Mouse (Mus musculus) heart, postnatal 14 days (tissue): Measurements from ENCODE around the gene Rhox4e. TPM values are rescaled to one million over a fixed set of nuclear protein-coding genes. Genes with fewer than 3 reads are reported as not detected.
"Not testable (repeated sequence)": the region's sequence is repeated elsewhere in the genome, so short reads cannot be mapped to it uniquely, and the experiment has no call there.

ENCODE experiments used
- DNase-seq, 2 experiments: peaks; one replicate each; pipeline ENCODE4 v3.0.0; 2021 to 2022
- intact Hi-C: fragments of 180-260 bp; cut with DNase I; formaldehyde crosslinking; loops from one replicate; pipeline ENCODE4 v1.15.1; 2025
- long read RNA-seq, 2 experiments: library from polyadenylated mRNA; stranded (forward); transcript quantifications; one replicate each; pipeline ENCODE4 v2.0.0; 2021
- total RNA-seq, 2 experiments: library from RNA; stranded (reverse); gene quantifications; 2 replicates each; pipeline ENCODE4 v1.2.3; 2021

The Rhox4e gene
- total RNA-seq: not detected
- long read RNA-seq, experiment 1: 0 reads
- long read RNA-seq, experiment 2: 0 reads

GRCm38 (mm10) chrX:37557112-37557511, at the start of gene Rhox4e:
TSS of gene Rhox4e (plus strand) at chrX:37557412.
- intact Hi-C loops: not testable (repeated sequence)

DNA sequence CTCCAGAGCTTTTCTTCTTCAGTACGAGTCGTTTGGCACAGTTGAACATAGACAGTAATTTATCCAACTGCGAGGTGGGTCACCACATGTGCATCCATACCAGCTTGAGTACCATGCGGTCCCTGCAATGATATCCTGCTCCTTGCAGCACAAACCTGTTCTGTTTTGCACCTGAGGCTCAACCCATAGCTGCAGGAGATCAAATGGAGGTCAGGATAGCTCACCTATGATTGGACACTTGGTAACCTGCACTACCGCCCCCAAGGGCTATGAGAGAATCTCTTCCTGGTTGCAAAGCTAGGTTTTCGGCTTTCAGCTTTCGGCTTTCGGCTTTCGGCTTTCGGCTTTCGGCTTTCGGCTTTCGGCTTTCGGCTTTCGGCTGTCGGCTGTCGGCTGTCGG, 43.2 kb upstream of the Rhox4e start, which contains the start of gene Rhox4d:
Gene Rhox4d (plus strand): TSS at position 301 of the 400 bp plus-strand sequence.
- intact Hi-C loops, DNase-seq: not testable (repeated sequence)

More at GRCm38 (mm10) chrX:37557112-37557511, at the start of gene Rhox4e:
- not testable (repeated sequence) for DNase-seq

GRCm38 (mm10) chrX:37530152-37530551, 27.1 kb upstream of the Rhox4e start, which contains the start of gene Rhox2e:
TSS of gene Rhox2e (plus strand) at chrX:37530452.
- intact Hi-C loops, DNase-seq: not testable (repeated sequence)

DNA sequence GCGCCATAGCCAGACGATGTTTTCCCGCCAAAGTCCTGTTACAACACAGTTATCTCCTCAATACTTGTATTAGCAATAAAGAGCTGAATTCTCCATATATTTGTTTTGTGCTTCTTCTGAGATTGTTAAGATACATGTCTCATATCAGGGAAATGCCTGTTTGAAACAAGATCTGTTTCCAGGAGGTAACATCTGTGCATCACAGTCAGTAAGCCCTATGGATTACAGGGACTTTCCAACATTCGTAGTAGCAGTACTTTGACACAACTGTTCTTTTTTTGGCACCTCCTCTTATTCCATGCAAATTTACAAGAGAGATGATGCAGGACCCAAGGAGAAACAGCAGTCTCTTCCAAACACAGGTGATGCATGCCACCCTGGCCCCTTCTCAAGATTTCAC, 15.5 kb upstream of the Rhox4e start, which contains the start of gene Rhox3e:
Gene Rhox3e (plus strand): TSS at position 301 of the 400 bp plus-strand sequence.
- intact Hi-C loops: not testable (repeated sequence)

GRCm38 (mm10) chrX:37571105-37571504, 13.9 kb downstream of the Rhox4e start, which contains the start of gene Rhox2f:
TSS of gene Rhox2f (plus strand) at chrX:37571405.
- DNase-seq, intact Hi-C loops: not testable (repeated sequence)

More for the DNA sequence above, 15.5 kb upstream of the Rhox4e start, which contains the start of gene Rhox3e:
- not testable (repeated sequence) for DNase-seq

- intact Hi-C loops, DNase-seq: not testable (repeated sequence)
These were observed 15.4 kb downstream of the Rhox4e start for GRCm38 (mm10) chrX:37572638-37573037.

- intact Hi-C loops, DNase-seq: not testable (repeated sequence)
These were observed 23.5 kb downstream of the Rhox4e start, which contains the start of gene Rhox3f for GRCm38 (mm10) chrX:37580692-37581091. TSS of gene Rhox3f (plus strand) at chrX:37580992.

DNA sequence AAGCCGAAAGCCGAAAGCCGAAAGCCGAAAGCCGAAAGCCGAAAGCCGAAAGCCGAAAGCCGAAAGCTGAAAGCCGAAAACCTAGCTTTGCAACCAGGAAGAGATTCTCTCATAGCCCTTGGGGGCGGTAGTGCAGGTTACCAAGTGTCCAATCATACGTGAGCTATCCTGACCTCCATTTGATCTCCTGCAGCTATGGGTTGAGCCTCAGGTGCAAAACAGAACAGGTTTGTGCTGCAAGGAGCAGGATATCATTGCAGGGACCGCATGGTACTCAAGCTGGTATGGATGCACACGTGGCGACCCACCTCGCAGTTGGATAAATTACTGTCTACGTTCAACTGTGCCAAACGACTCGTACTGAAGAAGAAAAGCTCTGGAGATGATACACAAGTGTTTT, 50.4 kb downstream of the Rhox4e start, which contains the start of gene Rhox4f:
Gene Rhox4f (minus strand): TSS at position 101 of the 400 bp plus-strand sequence.
- intact Hi-C loops, DNase-seq: not testable (repeated sequence)

Other genes starting within 250 kb of the Rhox4e start
- not detected for gene Rhox3a2, start 177.4 kb upstream of the Rhox4e start, total RNA-seq
- gene Rhox4a2, start 166.6 kb upstream of the Rhox4e start, total RNA-seq: not detected
- not detected for gene Rhox2b, start 145.3 kb upstream of the Rhox4e start, total RNA-seq
- gene Rhox4b, start 124.9 kb upstream of the Rhox4e start, total RNA-seq: not detected
- not detected for gene Rhox2c, start 103.7 kb upstream of the Rhox4e start, total RNA-seq
- gene Rhox3c, start 98.8 kb upstream of the Rhox4e start, total RNA-seq: not detected
- gene Rhox4c, start 77.1 kb upstream of the Rhox4e start, total RNA-seq: not detected
- not detected for gene Rhox2d, start 64.0 kb upstream of the Rhox4e start, total RNA-seq
- gene Rhox4d, start 43.1 kb upstream of the Rhox4e start, total RNA-seq: not detected
- not detected for gene Rhox2e, start 27.0 kb upstream of the Rhox4e start, total RNA-seq
- gene Rhox3e, start 15.4 kb upstream of the Rhox4e start, total RNA-seq: not detected
- not detected for gene Rhox2f, start 14.0 kb downstream of the Rhox4e start, total RNA-seq
- not detected for gene Rhox3f, start 23.6 kb downstream of the Rhox4e start, total RNA-seq
- gene Rhox4f, start 50.3 kb downstream of the Rhox4e start, total RNA-seq: not detected
- not detected for gene Rhox3g, start 71.2 kb downstream of the Rhox4e start, total RNA-seq
- not detected for gene Rhox2g, start 86.1 kb downstream of the Rhox4e start, total RNA-seq
- gene Rhox4g, start 93.9 kb downstream of the Rhox4e start, total RNA-seq: not detected
- gene Rhox3h, start 111.4 kb downstream of the Rhox4e start, total RNA-seq: not detected
- gene Rhox2h, start 115.9 kb downstream of the Rhox4e start, total RNA-seq: not detected
- 1 to 10 TPM; 1.7 to 3.7 TPM for gene Rhox5, start 247.4 kb downstream of the Rhox4e start, total RNA-seq